Mouse (Mus musculus): Measurements from ENCODE around the gene Gins3.

- no peak for TF ChIP-seq CTCF (IDR thresholded peaks at IDR 0.05; ENCODE audit: extremely low read depth, insufficient read length, insufficient replicate concordance, low read depth, low read length)
- TF ChIP-seq POLR2A (IDR thresholded peaks at IDR 0.05; ENCODE audit: low read depth, low read length): no peak
Observed at GRCm38 (mm10) chr8:95610749-95611148, 22.5 kb upstream of the Gins3 start.

Data from small intestine, adult 2 months (tissue).